Mouse (Mus musculus): ENCODE results near the gene Gm16506. TPM values are rescaled to one million over a fixed set of nuclear protein-coding genes. Genes with fewer than 3 reads are reported as not detected.
"Not testable (repeated sequence)": the region's sequence is repeated elsewhere in the genome, so short reads cannot be mapped to it uniquely, and the experiment has no call there.

Gene Gm16506
- total RNA-seq (2021), result not detected

DNA sequence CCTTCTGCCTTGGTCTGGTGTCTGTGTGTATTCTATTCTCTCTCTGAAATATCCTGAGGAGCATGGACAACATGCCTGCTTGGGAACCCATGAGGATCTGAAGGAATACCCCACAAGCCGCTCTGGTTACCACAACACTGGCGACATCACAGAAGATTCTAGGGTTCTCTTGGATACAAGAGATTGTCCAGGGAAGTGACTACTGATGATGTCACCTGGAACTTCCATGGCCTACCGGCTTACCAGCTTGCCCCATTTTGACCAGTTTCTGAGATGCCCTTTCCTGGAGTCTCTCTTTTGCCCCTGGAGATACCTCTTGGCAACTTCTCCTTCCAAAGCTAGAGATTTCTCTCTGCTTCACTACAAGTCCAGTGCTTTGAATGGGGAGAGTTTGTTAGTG lies at the start of gene Gm16506:
Gene Gm16506, minus strand, starts transcription at position 101 of the 400 bp plus-strand sequence.
- DNase-seq (ENCODE audit: low spot score in 2 of 2); intact Hi-C loops (cut with DNase I): not testable (repeated sequence)

DNA sequence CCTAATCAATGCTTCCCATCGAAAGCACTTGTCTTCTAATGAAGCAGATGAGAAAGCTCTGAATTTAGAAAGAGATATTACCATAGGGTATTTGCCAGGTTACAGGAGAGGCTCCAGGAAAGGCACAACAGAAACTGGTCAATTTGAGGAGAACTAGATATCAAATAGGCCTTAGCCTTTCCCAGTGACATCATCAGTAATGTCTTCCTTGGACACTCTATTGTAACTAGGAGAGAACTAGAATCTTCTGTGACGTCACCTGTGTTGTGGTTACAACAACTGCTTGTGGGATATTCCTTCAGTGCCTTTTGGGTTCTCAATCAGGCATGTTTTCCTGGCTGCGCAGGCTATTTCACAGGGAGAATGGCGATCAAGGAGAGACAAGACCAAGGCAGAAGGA lies 20.3 kb upstream of the Gm16506 start, which contains the start of gene Gm6526:
Gene Gm6526, plus strand, starts transcription at position 301 of the 400 bp plus-strand sequence.
- intact Hi-C loops (cut with DNase I), result not testable (repeated sequence)

DNA sequence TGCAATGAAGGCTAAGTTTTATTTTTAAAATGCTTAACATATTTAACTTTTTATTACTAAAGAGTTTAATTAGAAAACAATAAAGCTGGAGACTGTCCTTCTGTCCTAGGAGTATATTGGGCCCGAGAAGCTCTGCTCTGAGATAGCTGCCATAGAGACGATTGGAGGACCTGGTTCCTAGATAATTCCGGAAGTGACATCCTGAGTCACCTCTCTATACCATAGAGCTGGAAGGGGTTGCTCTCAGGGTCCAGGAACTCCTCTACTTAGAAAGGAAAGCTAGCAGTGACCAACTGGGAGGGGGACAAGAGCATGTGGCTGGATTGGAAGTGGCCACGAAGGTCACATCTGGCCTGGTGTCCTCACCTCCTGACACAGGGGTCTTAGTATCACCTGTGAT lies 29.7 kb downstream of the Gm16506 start, which contains the start of gene Gm7324:
Gene Gm7324, plus strand, starts transcription at position 208 of the 400 bp plus-strand sequence.
- DNase-seq (ENCODE audit: low spot score in 2 of 2); intact Hi-C loops (cut with DNase I): not testable (repeated sequence)

More for the DNA sequence above, 20.3 kb upstream of the Gm16506 start, which contains the start of gene Gm6526:
- not testable (repeated sequence) for DNase-seq (ENCODE audit: low spot score in 2 of 2)

DNA sequence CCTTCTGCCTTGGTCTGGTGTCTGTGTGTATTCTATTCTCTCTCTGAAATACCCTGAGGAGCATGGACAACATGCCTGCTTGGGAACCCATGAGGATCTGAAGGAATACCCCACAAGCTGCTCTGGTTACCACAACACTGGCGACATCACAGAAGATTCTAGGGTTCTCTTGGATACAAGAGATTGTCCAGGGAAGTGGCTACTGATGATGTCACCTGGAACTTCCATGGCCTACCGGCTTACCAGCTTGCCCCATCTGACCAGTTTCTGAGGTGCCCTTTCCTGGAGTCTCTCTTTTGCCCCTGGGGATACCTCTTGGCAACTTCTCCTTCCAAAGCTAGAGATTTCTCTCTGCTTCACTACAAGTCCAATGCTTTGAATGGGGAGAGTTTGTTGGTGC lies 50.2 kb downstream of the Gm16506 start, which contains the start of gene Gm8165:
Gene Gm8165, minus strand, starts transcription at position 101 of the 400 bp plus-strand sequence.
- DNase-seq (ENCODE audit: low spot score in 2 of 2); intact Hi-C loops (cut with DNase I): not testable (repeated sequence)

Other genes with a start within 250 kb of the Gm16506 start
- not detected for gene Gm5799, start 183.9 kb downstream of the Gm16506 start, total RNA-seq (2021)
- gene Gm17654, start 148.3 kb downstream of the Gm16506 start, total RNA-seq (2021), result not detected
- not detected for gene Gm10375, start 119.5 kb downstream of the Gm16506 start, total RNA-seq (2021)
- gene Gm8165, start 50.3 kb downstream of the Gm16506 start, total RNA-seq (2021), result not detected
- gene Gm7324, start 29.7 kb downstream of the Gm16506 start, total RNA-seq (2021), result 1 to 10 TPM; 1.1 to 2.3 TPM
- not detected for gene Gm6526, start 20.4 kb upstream of the Gm16506 start, total RNA-seq (2021)
- gene Gm8180, start 57.3 kb upstream of the Gm16506 start, total RNA-seq (2021), result not detected
- gene Ear1, start 148.0 kb upstream of the Gm16506 start, total RNA-seq (2021), result not detected
- not detected for gene Ear10, start 196.1 kb upstream of the Gm16506 start, total RNA-seq (2021)
- not detected for gene Gm8113, start 197.9 kb upstream of the Gm16506 start, total RNA-seq (2021)
- not detected for gene Ang5, start 229.6 kb upstream of the Gm16506 start, total RNA-seq (2021)